In genomic region chr19:47460120-47460960, GRCm38 (mm10) we compare ENCODE assay signal across 12 mouse cellular contexts. TPM values are rescaled to one million over a fixed set of nuclear protein-coding genes. Genes with fewer than 3 reads are reported as not detected.
DNase-seq lines count a peak whose midpoint lies in the region; ATAC-seq and TF ChIP-seq lines count a peak whose summit lies in the region.
"Had no signal": no experiment of that assay in that cellular context is flagged by ENCODE, and none has a peak within 500 bp of the region (broad histone marks: within the 10 kb centered on the region; RNA-seq: fewer than 3 reads in every experiment).

No protein-coding gene starts in this region.

- no peaks in the 10 kb centered on the region for H3K27me3 ChIP-seq in forebrain, embryonic 13.5 days
- no peaks in the 10 kb centered on the region for H3K27me3 ChIP-seq in forebrain, embryonic 15.5 days
- H3K27me3 ChIP-seq in kidney, embryonic 15.5 days = no peaks in the 10 kb centered on the region
- H3K27me3 ChIP-seq in limb, embryonic 10.5 days (ENCODE audit: low read depth, poor library complexity, severe bottlenecking) = no peaks in the 10 kb centered on the region
- H3K27me3 ChIP-seq in myocyte (ENCODE audit: control insufficient read depth, insufficient read depth, insufficient read length) = no peaks in the 10 kb centered on the region
- H3K27me3 ChIP-seq: embryonic facial prominence, embryonic 12.5 days had no signal

- no peaks in the 10 kb centered on the region for H3K9me3 ChIP-seq in forebrain, embryonic 13.5 days (replicated peaks)
- no peaks in the 10 kb centered on the region for H3K9me3 ChIP-seq in forebrain, embryonic 15.5 days
- no peaks in the 10 kb centered on the region for H3K9me3 ChIP-seq in kidney, embryonic 15.5 days (replicated peaks)
- H3K9me3 ChIP-seq in limb, embryonic 10.5 days (replicated peaks) = no peaks in the 10 kb centered on the region
- H3K9me3 ChIP-seq: embryonic facial prominence, embryonic 12.5 days had no signal

- ATAC-seq in forebrain, embryonic 13.5 days = no peak
- ATAC-seq in forebrain, embryonic 15.5 days (replicated peaks) = no peak
- ATAC-seq in kidney, embryonic 15.5 days (replicated peaks; ENCODE audit: low FRiP score) = no peak

- no peak overlapping the region for H3K4me3 ChIP-seq in forebrain, embryonic 13.5 days
- H3K4me3 ChIP-seq in forebrain, embryonic 15.5 days = no peak overlapping the region
- no peak overlapping the region for H3K4me3 ChIP-seq in kidney, embryonic 15.5 days (replicated peaks)
- H3K4me3 ChIP-seq in limb, embryonic 10.5 days = no peak overlapping the region
- peak overlapping the region; percentile 12 for H3K4me3 ChIP-seq in myocyte
- H3K4me3 ChIP-seq: embryonic facial prominence, embryonic 12.5 days had no signal

- 0 out of 2 replicates have a peak, but pooled peaks cover 7% of the 10 kb centered on the region for H3K36me3 ChIP-seq in forebrain, embryonic 13.5 days (ENCODE audit: poor library complexity, severe bottlenecking)
- H3K36me3 ChIP-seq in forebrain, embryonic 15.5 days = no peaks in the 10 kb centered on the region
- H3K36me3 ChIP-seq in kidney, embryonic 15.5 days = no peaks in the 10 kb centered on the region; the same call in 1 of the 2 replicates
- peaks cover 6% of the 10 kb centered on the region for H3K36me3 ChIP-seq in limb, embryonic 10.5 days
- no peaks in the 10 kb centered on the region for H3K36me3 ChIP-seq in myocyte (ENCODE audit: control insufficient read depth, insufficient read depth)
- H3K36me3 ChIP-seq: embryonic facial prominence, embryonic 12.5 days had no signal

- H3K4me1 ChIP-seq in forebrain, embryonic 13.5 days = peaks cover 54% of the 10 kb centered on the region
- H3K4me1 ChIP-seq in forebrain, embryonic 15.5 days = peaks cover 26% of the 10 kb centered on the region
- H3K4me1 ChIP-seq in kidney, embryonic 15.5 days = peaks cover 84% of the 10 kb centered on the region
- peaks cover 77% of the 10 kb centered on the region for H3K4me1 ChIP-seq in limb, embryonic 10.5 days

- H3K79me2 ChIP-seq in myocyte (ENCODE audit: control insufficient read depth, insufficient read depth) = peaks cover 60% of the 10 kb centered on the region

- no peak overlapping the region for H3K4me2 ChIP-seq in forebrain, embryonic 13.5 days
- no peak overlapping the region for H3K4me2 ChIP-seq in forebrain, embryonic 15.5 days (replicated peaks)
- no peak overlapping the region for H3K4me2 ChIP-seq in kidney, embryonic 15.5 days
- H3K4me2 ChIP-seq in myocyte (ENCODE audit: low read depth) = peak overlapping the region; percentile 98

- DNase-seq in kidney, adult 8-10 months = no peak
- DNase-seq in limb, embryonic 10.5 days (ENCODE audit: low spot score) = peak; percentile 32
- no peak for DNase-seq in adrenal gland, postnatal 10 days
- no peak for DNase-seq in adrenal gland, adult (ENCODE audit: inconsistent age in 2 of 2, low spot score in 1 of 2)
- DNase-seq: adrenal gland, adult 8-10 months; cerebellum, adult 8-10 months; kidney, postnatal 25 days had no signal

- H3K27ac ChIP-seq in forebrain, embryonic 13.5 days = 0 out of 2 replicates have a peak overlapping the region, but pooled peaks have one; percentile 10
- H3K27ac ChIP-seq in forebrain, embryonic 15.5 days (replicated peaks) = no peak overlapping the region
- peak overlapping the region; percentile 22; the same call in 1 of the 2 replicates for H3K27ac ChIP-seq in kidney, embryonic 15.5 days
- no peak overlapping the region for H3K27ac ChIP-seq in limb, embryonic 10.5 days
- H3K27ac ChIP-seq: embryonic facial prominence, embryonic 12.5 days had no signal

- WGBS in forebrain, embryonic 13.5 days = 68% methylated on average over 19 of the region's 19 CpGs
- WGBS in forebrain, embryonic 15.5 days = 69% methylated on average over 19 of the region's 19 CpGs
- WGBS in kidney, embryonic 15.5 days = 59% methylated on average over 19 of the region's 19 CpGs
- 58% methylated on average over 19 of the region's 19 CpGs for WGBS in limb, embryonic 10.5 days

- no peak overlapping the region for H3K9ac ChIP-seq in forebrain, embryonic 13.5 days
- no peak overlapping the region for H3K9ac ChIP-seq in forebrain, embryonic 15.5 days (replicated peaks)
- no peak overlapping the region for H3K9ac ChIP-seq in kidney, embryonic 15.5 days
- H3K9ac ChIP-seq: embryonic facial prominence, embryonic 12.5 days had no signal

- TF ChIP-seq POLR2A in myocyte (IDR thresholded peaks at IDR 0.05; ENCODE audit: insufficient read length, low read depth) = no peak

- H3ac ChIP-seq in myocyte (ENCODE audit: control insufficient read depth, insufficient read length) = peak overlapping the region; percentile 15

TF ChIP-seq in myocyte, 11 proteins besides CTCF, POLR2A, EP300 and RAD21:
- no peak for TF ChIP-seq REST (IDR thresholded peaks at IDR 0.05; ENCODE audit: insufficient read depth, insufficient read length)
- no peak for TF ChIP-seq USF1 (IDR thresholded peaks at IDR 0.05; ENCODE audit: low read depth)
- no peak for TF ChIP-seq MYOG (IDR thresholded peaks at IDR 0.05; ENCODE audit: control insufficient read depth in 1 of 3, insufficient read depth in 1 of 3, insufficient read length in 2 of 3, low read depth in 2 of 3)
- TF ChIP-seq TCF12 (IDR thresholded peaks at IDR 0.05; ENCODE audit: insufficient read depth, poor library complexity, severe bottlenecking) = no peak
- no peak for TF ChIP-seq TCF3 (IDR thresholded peaks at IDR 0.05; ENCODE audit: insufficient read length, low read depth)
- no peak for TF ChIP-seq POLR2AphosphoS2 (IDR thresholded peaks at IDR 0.05; ENCODE audit: insufficient read length, low read depth)
- no peak for TF ChIP-seq MAX (IDR thresholded peaks at IDR 0.05; ENCODE audit: low read depth)
- TF ChIP-seq E2F4 (IDR thresholded peaks at IDR 0.05; ENCODE audit: insufficient read depth) = no peak
- TF ChIP-seq MYOD1 (IDR thresholded peaks at IDR 0.05; ENCODE audit: control insufficient read depth in 1 of 3, insufficient read length in 2 of 3, low read depth in 2 of 3) = no peak
- no peak for TF ChIP-seq SRF (IDR thresholded peaks at IDR 0.05; ENCODE audit: control insufficient read depth, insufficient read length, low read depth)
- TF ChIP-seq CEBPB (IDR thresholded peaks at IDR 0.05; ENCODE audit: insufficient read depth, poor library complexity, severe bottlenecking) = no peak

RNA-seq across cellular contexts. Expression of gene Sh3pxd2a, which starts 3.9 kb away (rescaled TPM):
- 3.0 and 3.6 TPM in 2 replicates for polyA plus RNA-seq in forebrain, embryonic 13.5 days (2015; fragmentation: Nextera tagmentation; extraction: Ambion mirVana)
- 2.0 and 2.2 TPM in 2 replicates for polyA plus RNA-seq in forebrain, embryonic 15.5 days (2015; fragmentation: Nextera tagmentation; extraction: Ambion mirVana)
- 5.5 and 6.4 TPM in 2 replicates for polyA plus RNA-seq in kidney, embryonic 15.5 days (2015; fragmentation: Nextera tagmentation; extraction: Ambion mirVana)
- 3.1 and 3.8 TPM in 2 replicates for polyA plus RNA-seq in limb, embryonic 10.5 days (2016; fragmentation: Nextera tagmentation; extraction: Ambion mirVana)
- polyA plus RNA-seq in myocyte (2012; fragmentation: generic; extraction: Trizol) = 59.5 TPM
- 100 to 1,000 TPM; 138 to 164 TPM for total RNA-seq in adrenal gland, postnatal 10 days (2021)

Comparison
In these comparisons a context has a peak if more than half of its experiments do, and no peak if none do; other contexts are left out.
1. H3K27ac ChIP-seq: peak in forebrain, embryonic 13.5 days (single experiment) and kidney, embryonic 15.5 days (single experiment); none in forebrain, embryonic 15.5 days (single experiment) and limb, embryonic 10.5 days (single experiment).